Comparison of ENCODE assay signal across 9 mouse cellular contexts in genomic region chr1:184041778-184042573, GRCm38 (mm10). TPM values are rescaled to one million over a fixed set of nuclear protein-coding genes. Genes with fewer than 3 reads are reported as not detected.
A peak's percentile ranks its signal among the peaks of the same experiment; 100 is the strongest.
DNase-seq lines count a peak whose midpoint lies in the region; ATAC-seq lines count a peak whose summit lies in the region.
"Had no signal": no experiment of that assay in that cellular context is flagged by ENCODE, and none has a peak within 500 bp of the region (broad histone marks: within the 10 kb centered on the region; RNA-seq: fewer than 3 reads in every experiment).

No protein-coding gene starts in this region.

- 67% methylated on average over 9 of the region's 9 CpGs for WGBS in embryonic facial prominence, embryonic 10.5 days

- no peak for ATAC-seq in megakaryocyte, adult 5-6 weeks (ENCODE audit: poor library complexity, severe bottlenecking)

- peak overlapping the region; percentile 88 for H3K4me3 ChIP-seq in megakaryocyte, embryonic 14.5 days (replicated peaks)
- H3K4me3 ChIP-seq in embryonic facial prominence, embryonic 10.5 days: no peak overlapping the region

- peaks cover 97% of the 10 kb centered on the region for H3K4me1 ChIP-seq in megakaryocyte, embryonic 14.5 days
- peaks cover 43% of the 10 kb centered on the region for H3K4me1 ChIP-seq in embryonic facial prominence, embryonic 10.5 days

- intact Hi-C loops in heart, postnatal 25 days (cut with DNase I): no loop called here
- intact Hi-C loops in left cerebral cortex, postnatal 36 days (cut with DNase I): no loop called here

- no peaks in the 10 kb centered on the region for H3K27me3 ChIP-seq in megakaryocyte, embryonic 14.5 days (replicated peaks)
- H3K27me3 ChIP-seq in embryonic facial prominence, embryonic 10.5 days (replicated peaks; ENCODE audit: low read depth, poor library complexity, severe bottlenecking): 0 out of 2 replicates have a peak, but pooled peaks cover under 1% of the 10 kb centered on the region

- no peak for DNase-seq in embryonic facial prominence, embryonic 10.5 days (ENCODE audit: low spot score)
- DNase-seq in heart, postnatal 25 days (ENCODE audit: low spot score): peak; percentile 33
- peak; percentile 84 for DNase-seq in skeletal muscle tissue, adult 2 months (ENCODE audit: low read depth, low spot score)
- no peak for DNase-seq in left cerebral cortex, postnatal 36 days (ENCODE audit: low spot score in 2 of 2)
- DNase-seq in thymus, postnatal 14 days: no peak
- no peak for DNase-seq in spleen, postnatal 4 days (ENCODE audit: low spot score in 2 of 2)

- no peaks in the 10 kb centered on the region for H3K9me3 ChIP-seq in megakaryocyte, embryonic 14.5 days
- H3K9me3 ChIP-seq in embryonic facial prominence, embryonic 10.5 days: no peaks in the 10 kb centered on the region

- peak overlapping the region; percentile 40 for H3K27ac ChIP-seq in embryonic facial prominence, embryonic 10.5 days (replicated peaks)
- H3K27ac ChIP-seq: liver, embryonic 14.5 days had no signal

- H3K36me3 ChIP-seq in megakaryocyte, embryonic 14.5 days (replicated peaks; ENCODE audit: low read length): peaks cover 97% of the 10 kb centered on the region
- H3K36me3 ChIP-seq in embryonic facial prominence, embryonic 10.5 days (replicated peaks): peaks cover 2% of the 10 kb centered on the region; the same call in 1 of the 2 replicates

RNA-seq across cellular contexts. Expression of gene 1700056E22Rik, which starts 7.9 kb away (rescaled TPM):
- polyA plus RNA-seq in megakaryocyte, embryonic 14.5 days (2012; ENCODE audit: insufficient read depth, low replicate concordance): 19.8 and 52.4 TPM in 2 replicates
- 0.98 and 2.9 TPM in 2 replicates for total RNA-seq in megakaryocyte, adult 5-6 weeks (2015)
- total RNA-seq in megakaryocyte, adult 5-6 weeks (2017): 3.0 and 4.6 TPM in 2 replicates
- polyA plus RNA-seq in embryonic facial prominence, embryonic 10.5 days (2016; fragmentation: Nextera tagmentation; extraction: Ambion mirVana): 0.58 and 1.1 TPM in 2 replicates
- total RNA-seq in heart, postnatal 25 days (2021): under 1 TPM; 0.75 to 0.86 TPM
- total RNA-seq in left cerebral cortex, postnatal 36 days (2021): under 1 TPM in 1 of 2 experiments, not detected in 1; 0.32 TPM

RNA-seq across cellular contexts. Expression of gene Dusp10, which starts 28.9 kb away (rescaled TPM):
- 3.1 and 14.8 TPM in 2 replicates for polyA plus RNA-seq in megakaryocyte, embryonic 14.5 days (2012; ENCODE audit: insufficient read depth, low replicate concordance)
- total RNA-seq in megakaryocyte, adult 5-6 weeks (2015): 5.3 and 7.5 TPM in 2 replicates
- total RNA-seq in megakaryocyte, adult 5-6 weeks (2017): 4.3 and 7.4 TPM in 2 replicates
- polyA plus RNA-seq in embryonic facial prominence, embryonic 10.5 days (2016; fragmentation: Nextera tagmentation; extraction: Ambion mirVana): 3.0 and 3.1 TPM in 2 replicates
- 1 to 10 TPM; 7.4 to 8.6 TPM for total RNA-seq in heart, postnatal 25 days (2021)
- 1 to 10 TPM; 6.0 to 7.1 TPM for total RNA-seq in left cerebral cortex, postnatal 36 days (2021)

Comparison
In these comparisons a context has a peak if more than half of its experiments do, and no peak if none do; other contexts are left out.
1. DNase-seq: peak in heart, postnatal 25 days (single experiment) and skeletal muscle tissue, adult 2 months (single experiment); none in embryonic facial prominence, embryonic 10.5 days (single experiment), left cerebral cortex, postnatal 36 days (0 of 2), thymus, postnatal 14 days (single experiment) and spleen, postnatal 4 days (0 of 2).